Mouse (Mus musculus): Measurements from ENCODE around the gene Serpind1. TPM values are rescaled to one million over a fixed set of nuclear protein-coding genes. Genes with fewer than 3 reads are reported as not detected.

The Serpind1 gene
- polyA plus RNA-seq, 1 experiment from 2014 or later: not detected

Other genes with a start within 250 kb of the Serpind1 start
- gene Ppil2, start 220.1 kb upstream of the Serpind1 start, polyA plus RNA-seq (2018): 57.9 to 116 TPM (median 63.8 TPM) in 3 replicates
- gene 2610318N02Rik, start 206.2 kb upstream of the Serpind1 start, polyA plus RNA-seq (2018): 1.1 to 4.8 TPM (median 2.5 TPM) in 3 replicates
- gene Sdf2l1, start 199.0 kb upstream of the Serpind1 start, polyA plus RNA-seq (2018): 56.1 to 133 TPM (median 86.1 TPM) in 3 replicates
- 1.3 to 7.1 TPM (median 2.0 TPM) in 3 replicates for gene Ydjc, start 186.8 kb upstream of the Serpind1 start, polyA plus RNA-seq (2018)
- 0.03 to 0.11 TPM in 2 of 3 replicates, not detected in the other for gene Ccdc116, start 184.1 kb upstream of the Serpind1 start, polyA plus RNA-seq (2018)
- 216 to 529 TPM (median 268 TPM) in 3 replicates for gene Ube2l3, start 128.7 kb upstream of the Serpind1 start, polyA plus RNA-seq (2018)
- gene Rimbp3, start 122.8 kb upstream of the Serpind1 start, polyA plus RNA-seq (2018): not detected in 3 replicates
- gene Hic2, start 97.8 kb upstream of the Serpind1 start, polyA plus RNA-seq (2018): 1.1 to 1.4 TPM (median 1.4 TPM) in 3 replicates
- gene Tmem191c, start 55.3 kb upstream of the Serpind1 start, polyA plus RNA-seq (2018): 2.2 to 2.7 TPM (median 2.2 TPM) in 3 replicates
- gene Snap29, start 74.6 kb downstream of the Serpind1 start, polyA plus RNA-seq (2018): 51.2 to 107 TPM (median 60.8 TPM) in 3 replicates
- 59.6 to 75.6 TPM (median 64.3 TPM) in 3 replicates for gene Pi4ka, start 74.9 kb downstream of the Serpind1 start, polyA plus RNA-seq (2018)
- 19.6 to 25.1 TPM (median 24.7 TPM) in 3 replicates for gene Crkl, start 120.6 kb downstream of the Serpind1 start, polyA plus RNA-seq (2018)
- not detected in 3 replicates for gene Aifm3, start 158.2 kb downstream of the Serpind1 start, polyA plus RNA-seq (2018)
- 23.8 to 33.8 TPM (median 28.9 TPM) in 3 replicates for gene Lztr1, start 177.3 kb downstream of the Serpind1 start, polyA plus RNA-seq (2018)
- 23.9 to 29.0 TPM (median 28.7 TPM) in 3 replicates for gene Thap7, start 199.8 kb downstream of the Serpind1 start, polyA plus RNA-seq (2018)
- not detected in 3 replicates for gene Lrrc74b, start 229.9 kb downstream of the Serpind1 start, polyA plus RNA-seq (2018)
- gene P2rx6, start 230.5 kb downstream of the Serpind1 start, polyA plus RNA-seq (2018): 0.20 to 0.42 TPM (median 0.41 TPM) in 3 replicates